Mouse (Mus musculus): Measurements from ENCODE around the gene St3gal5. TPM values are rescaled to one million over a fixed set of nuclear protein-coding genes. Genes with fewer than 3 reads are reported as not detected.

Gene St3gal5
- polyA plus RNA-seq, 1 experiment from 2014 or later, result 42.0 TPM

- DNase-seq (ENCODE audit: low read depth, low spot score) (no peak), ATAC-seq (no peak)
- POLR2A ChIA-PET, result no interaction called here
- H3K27me3 ChIP-seq, result no peaks in the 10 kb centered on the region
- in situ Hi-C loops (cut with MboI; ENCODE audit: low pct_unique_long_range_greater_than_20kb), result no loop called here
- CTCF ChIA-PET, result interaction anchor here (1.0 kb wide), 1 partner anchor 36 kb away, joined by 3 read pairs; no protein-coding TSS in a partner anchor
- no peak for TF ChIP-seq CTCF (IDR thresholded peaks at IDR 0.05)
Measured at GRCm38 (mm10) chr6:72200595-72201256, 103.3 kb downstream of the St3gal5 start.

- CTCF ChIA-PET, result interaction anchor here (1.2 to 1.5 kb wide), 3 partner anchors 11 to 34 kb away, joined by 3 to 4 read pairs (median 3); no protein-coding TSS in a partner anchor
- ATAC-seq, result no peak
Measured at GRCm38 (mm10) chr6:72202732-72203131, 105.3 kb downstream of the St3gal5 start.

GRCm38 (mm10) chr6:72203279-72203678 lies 105.9 kb downstream of the St3gal5 start:
- TF ChIP-seq CTCF (IDR thresholded peaks at IDR 0.05), result no peak
- CTCF ChIA-PET, result interaction anchor here (1.2 to 1.5 kb wide), 3 partner anchors 10 to 34 kb away, joined by 3 to 4 read pairs (median 3); no protein-coding TSS in a partner anchor
- H3K27me3 ChIP-seq, result no peaks in the 10 kb centered on the region
- in situ Hi-C loops (cut with MboI; ENCODE audit: low pct_unique_long_range_greater_than_20kb), result no loop called here
- POLR2A ChIA-PET, result no interaction called here
- no peak for DNase-seq (ENCODE audit: low read depth, low spot score)
- no peak for ATAC-seq

More at GRCm38 (mm10) chr6:72202732-72203131, 105.3 kb downstream of the St3gal5 start:
- in situ Hi-C loops (cut with MboI; ENCODE audit: low pct_unique_long_range_greater_than_20kb), result no loop called here
- no peak for DNase-seq (ENCODE audit: low read depth, low spot score)
- no peak for TF ChIP-seq CTCF (IDR thresholded peaks at IDR 0.05)
- POLR2A ChIA-PET, result no interaction called here
- no peaks in the 10 kb centered on the region for H3K27me3 ChIP-seq

Other genes starting within 250 kb of the St3gal5 start
- 72.8 TPM for gene Ptcd3, start 188.8 kb upstream of the St3gal5 start, polyA plus RNA-seq (2021)
- gene Polr1a, start 188.5 kb upstream of the St3gal5 start, polyA plus RNA-seq (2021), result 39.6 TPM
- gene Atoh8, start 138.0 kb downstream of the St3gal5 start, polyA plus RNA-seq (2021), result 5.7 TPM
- gene Sftpb, start 207.0 kb downstream of the St3gal5 start, polyA plus RNA-seq (2021), result 0.05 TPM
- 64.7 TPM for gene Usp39, start 247.6 kb downstream of the St3gal5 start, polyA plus RNA-seq (2021)
- 13.8 TPM for gene 0610030E20Rik, start 249.7 kb downstream of the St3gal5 start, polyA plus RNA-seq (2021)

Data from Patski (cell line).